Comparison of ENCODE assay signal across 26 mouse cellular contexts in genomic region chr9:9041009-9041408, GRCm38 (mm10).
DNase-seq lines count a peak whose midpoint lies in the region; ATAC-seq and TF ChIP-seq lines count a peak whose summit lies in the region.
"Had no signal": no experiment of that assay in that cellular context is flagged by ENCODE, and none has a peak within 500 bp of the region (broad histone marks: within the 10 kb centered on the region; RNA-seq: fewer than 3 reads in every experiment).

No protein-coding gene starts in this region.

- peak; percentile 24 to 26 for DNase-seq in right cerebral cortex, adult 2 months (ENCODE audit: low spot score in 2 of 2)
- no peak for DNase-seq in right cerebral cortex, postnatal 25 days
- peak; percentile 41 to 47 for DNase-seq in layer of hippocampus, adult 2 months (ENCODE audit: low spot score in 2 of 2)
- DNase-seq in layer of hippocampus, postnatal 25 days (ENCODE audit: extremely low spot score in 1 of 2, low spot score in 1 of 2), result peak; percentile 10 to 17
- DNase-seq in right cerebral cortex, postnatal 36 days (ENCODE audit: low spot score in 2 of 2), result peak; percentile 22 to 34
- DNase-seq in spleen, postnatal 36 days (ENCODE audit: low spot score in 2 of 2), result no peak
- DNase-seq in MN1 (ENCODE audit: low spot score), result no peak
- DNase-seq: adrenal gland, adult 8-10 months; cerebellum, postnatal 10 days; heart, adult 11 months; heart, postnatal 36 days; midbrain, embryonic 14.5 days; thymus, adult 18-20 months had no signal

- H3K27ac ChIP-seq in layer of hippocampus, adult 2 months, result no peak overlapping the region
- H3K27ac ChIP-seq in kidney, embryonic 16.5 days (ENCODE audit: low read length), result no peak overlapping the region
- H3K27ac ChIP-seq: embryonic facial prominence, embryonic 12.5 days; forebrain, embryonic 13.5 days; heart, embryonic 13.5 days; kidney, postnatal 0 days; left cerebral cortex, adult 2 months; limb, embryonic 15.5 days; liver, embryonic 15.5 days; neural tube, embryonic 15.5 days had no signal

- no peak for ATAC-seq in kidney, embryonic 16.5 days (ENCODE audit: low FRiP score, low TSS enrichment)
- ATAC-seq: forebrain, embryonic 13.5 days; hindbrain, embryonic 16.5 days; intestine, embryonic 16.5 days; Patski had no signal

- WGBS in kidney, embryonic 16.5 days, result 92% methylated on average over 7 of the region's 7 CpGs

- no peaks in the 10 kb centered on the region for H3K27me3 ChIP-seq in kidney, embryonic 16.5 days (ENCODE audit: insufficient read depth, low read length)
- H3K27me3 ChIP-seq: embryonic facial prominence, embryonic 12.5 days; forebrain, embryonic 13.5 days; heart, embryonic 13.5 days; limb, embryonic 15.5 days; liver, embryonic 15.5 days; neural tube, embryonic 15.5 days; Patski had no signal

- no peak for TF ChIP-seq CTCF in layer of hippocampus, adult 2 months (conservative IDR thresholded peaks at IDR 0.05)

- H3K36me3 ChIP-seq in kidney, embryonic 16.5 days (ENCODE audit: insufficient read depth, low read length), result peaks cover 9% of the 10 kb centered on the region
- H3K36me3 ChIP-seq: liver, embryonic 15.5 days; neural tube, embryonic 15.5 days had no signal

- no peak overlapping the region for H3K9ac ChIP-seq in kidney, embryonic 16.5 days (replicated peaks; ENCODE audit: low read length)
- H3K9ac ChIP-seq: embryonic facial prominence, embryonic 12.5 days; forebrain, embryonic 13.5 days; heart, embryonic 13.5 days; limb, embryonic 15.5 days; liver, embryonic 15.5 days; neural tube, embryonic 15.5 days had no signal

- H3K4me1 ChIP-seq in kidney, embryonic 16.5 days (ENCODE audit: insufficient read depth, low read length), result no peaks in the 10 kb centered on the region
- H3K4me1 ChIP-seq: embryonic facial prominence, embryonic 12.5 days; forebrain, embryonic 13.5 days; limb, embryonic 15.5 days; liver, embryonic 15.5 days; neural tube, embryonic 15.5 days had no signal

- H3K4me2 ChIP-seq in kidney, embryonic 16.5 days (replicated peaks; ENCODE audit: low read depth, low read length), result no peak overlapping the region
- H3K4me2 ChIP-seq: embryonic facial prominence, embryonic 12.5 days; forebrain, embryonic 13.5 days; heart, embryonic 13.5 days; limb, embryonic 15.5 days; liver, embryonic 15.5 days; neural tube, embryonic 15.5 days had no signal

- no peak overlapping the region for H3K4me3 ChIP-seq in layer of hippocampus, adult 2 months
- H3K4me3 ChIP-seq in kidney, embryonic 16.5 days (ENCODE audit: low read length), result no peak overlapping the region
- H3K4me3 ChIP-seq: embryonic facial prominence, embryonic 12.5 days; erythroblast, embryonic 14.5 days; forebrain, embryonic 13.5 days; heart, embryonic 13.5 days; left cerebral cortex, adult 2 months; limb, embryonic 15.5 days; liver, embryonic 15.5 days; neural tube, embryonic 15.5 days had no signal

- no peaks in the 10 kb centered on the region for H3K9me3 ChIP-seq in kidney, embryonic 16.5 days (ENCODE audit: low read length)
- H3K9me3 ChIP-seq: embryonic facial prominence, embryonic 12.5 days; heart, embryonic 13.5 days; limb, embryonic 15.5 days; liver, embryonic 15.5 days; neural tube, embryonic 15.5 days had no signal

Comparison
In these comparisons a context has a peak if more than half of its experiments do, and no peak if none do; other contexts are left out.
1. DNase-seq: peak in right cerebral cortex, adult 2 months (2 of 2), layer of hippocampus, adult 2 months (2 of 2), layer of hippocampus, postnatal 25 days (2 of 2) and right cerebral cortex, postnatal 36 days (2 of 2); none in right cerebral cortex, postnatal 25 days (single experiment), spleen, postnatal 36 days (0 of 2) and MN1 (single experiment).